29 mouse cellular contexts compared by ENCODE assay signal in genomic region chr17:5385694-5386093, GRCm38 (mm10). TPM values are rescaled to one million over a fixed set of nuclear protein-coding genes. Genes with fewer than 3 reads are reported as not detected.
"Had no signal": no experiment of that assay in that cellular context is flagged by ENCODE, and none has a peak within 500 bp of the region (broad histone marks: within the 10 kb centered on the region; RNA-seq: fewer than 3 reads in every experiment).

No protein-coding gene starts in this region.

- DNase-seq: left cerebral cortex, postnatal 4 days; liver; liver, embryonic 13.5 days; liver, postnatal 0 days; lung, adult 18-20 months; lung, adult 2 months; lung, embryonic 14.5 days; lung, postnatal 10 days; lung, postnatal 14 days; lung, postnatal 36 days; lung, postnatal 4 days; midbrain, embryonic 14.5 days had no signal

RNA-seq across cellular contexts. Expression of gene Ldhal6b, which starts 32.9 kb away (rescaled TPM):
- polyA plus RNA-seq: limb, embryonic 10.5 days; limb, embryonic 11.5 days; limb, embryonic 12.5 days; limb, embryonic 13.5 days; limb, embryonic 15.5 days; liver, embryonic 11.5 days; liver, embryonic 12.5 days; liver, embryonic 13.5 days; liver, embryonic 15.5 days; liver, embryonic 16.5 days; liver, postnatal 0 days; lung, embryonic 14.5 days; lung, embryonic 15.5 days; lung, embryonic 16.5 days; lung, postnatal 0 days; midbrain, embryonic 10.5 days; midbrain, embryonic 11.5 days; midbrain, embryonic 13.5 days; midbrain, embryonic 14.5 days; midbrain, embryonic 15.5 days; neural tube, embryonic 11.5 days had no signal
